Mouse (Mus musculus): ENCODE results near the gene Slc16a11.

Gene Slc16a11

GRCm38 (mm10) chr11:70200036-70200608 is 12.4 kb upstream of the Slc16a11 start:
- DNase-seq (ENCODE audit: low read depth, low spot score): no peak

- DNase-seq (ENCODE audit: low read depth, low spot score): peak; percentile 83
Measured at GRCm38 (mm10) chr11:70201691-70202090, 10.9 kb upstream of the Slc16a11 start.

GRCm38 (mm10) chr11:70206801-70207200 is 5.8 kb upstream of the Slc16a11 start:
- no peak for DNase-seq (ENCODE audit: low read depth, low spot score)

- DNase-seq (ENCODE audit: low read depth, low spot score): no peak
Measured at GRCm38 (mm10) chr11:70207283-70207682, 5.3 kb upstream of the Slc16a11 start.

- DNase-seq (ENCODE audit: low read depth, low spot score): no peak
Measured at GRCm38 (mm10) chr11:70208778-70209388, 3.7 kb upstream of the Slc16a11 start.

- no peak for DNase-seq (ENCODE audit: low read depth, low spot score)
Measured at GRCm38 (mm10) chr11:70210681-70211080, 1.9 kb upstream of the Slc16a11 start.

GRCm38 (mm10) chr11:70211972-70212371 is 580 bp upstream of the Slc16a11 start:
- DNase-seq (ENCODE audit: low read depth, low spot score): no peak

GRCm38 (mm10) chr11:70212896-70213295 is 344 bp downstream of the Slc16a11 start:
- DNase-seq (ENCODE audit: low read depth, low spot score): peak; percentile 63

- no peak for DNase-seq (ENCODE audit: low read depth, low spot score)
Measured at GRCm38 (mm10) chr11:70213736-70214135, 1.2 kb downstream of the Slc16a11 start.

GRCm38 (mm10) chr11:70214191-70214855 is 1.8 kb downstream of the Slc16a11 start:
- DNase-seq (ENCODE audit: low read depth, low spot score): no peak

- no peak for DNase-seq (ENCODE audit: low read depth, low spot score)
Measured at GRCm38 (mm10) chr11:70214856-70215209, 2.3 kb downstream of the Slc16a11 start.

- no peak for DNase-seq (ENCODE audit: low read depth, low spot score)
Measured at GRCm38 (mm10) chr11:70215301-70215700, 2.7 kb downstream of the Slc16a11 start.

- DNase-seq (ENCODE audit: low read depth, low spot score): no peak
Measured at GRCm38 (mm10) chr11:70216103-70216502, 3.6 kb downstream of the Slc16a11 start.

GRCm38 (mm10) chr11:70218039-70218438 is 5.5 kb downstream of the Slc16a11 start:
- no peak for DNase-seq (ENCODE audit: low read depth, low spot score)

- DNase-seq (ENCODE audit: low read depth, low spot score): no peak
Measured at GRCm38 (mm10) chr11:70218741-70219470, 6.4 kb downstream of the Slc16a11 start.

GRCm38 (mm10) chr11:70219873-70220272 is 7.3 kb downstream of the Slc16a11 start:
- no peak for DNase-seq (ENCODE audit: low read depth, low spot score)

- no peak for DNase-seq (ENCODE audit: low read depth, low spot score)
Measured at GRCm38 (mm10) chr11:70220323-70220722, 7.8 kb downstream of the Slc16a11 start.

GRCm38 (mm10) chr11:70220731-70221602 is 8.4 kb downstream of the Slc16a11 start, which contains the start of gene Slc16a13:
Gene Slc16a13 (minus strand): TSS chr11:70221064.
- peak; percentile 95 for DNase-seq (ENCODE audit: low read depth, low spot score)

GRCm38 (mm10) chr11:70221603-70222500 is 9.3 kb downstream of the Slc16a11 start:
- no peak for DNase-seq (ENCODE audit: low read depth, low spot score)

GRCm38 (mm10) chr11:70223724-70224123 is 11.2 kb downstream of the Slc16a11 start:
- no peak for DNase-seq (ENCODE audit: low read depth, low spot score)

Measured in forelimb bud, embryonic 11.5 days (tissue).